Mouse (Mus musculus): ENCODE measurements around the gene Slc22a13. TPM values are rescaled to one million over a fixed set of nuclear protein-coding genes. Genes with fewer than 3 reads are reported as not detected.

Gene Slc22a13
- total RNA-seq, 4 experiments from 2014 or later, result not detected

GRCm38 (mm10) chr9:119201653-119202052 lies 7.2 kb downstream of the Slc22a13 start:
- no peak for DNase-seq (ENCODE audit: low spot score in 2 of 2)

DNA sequence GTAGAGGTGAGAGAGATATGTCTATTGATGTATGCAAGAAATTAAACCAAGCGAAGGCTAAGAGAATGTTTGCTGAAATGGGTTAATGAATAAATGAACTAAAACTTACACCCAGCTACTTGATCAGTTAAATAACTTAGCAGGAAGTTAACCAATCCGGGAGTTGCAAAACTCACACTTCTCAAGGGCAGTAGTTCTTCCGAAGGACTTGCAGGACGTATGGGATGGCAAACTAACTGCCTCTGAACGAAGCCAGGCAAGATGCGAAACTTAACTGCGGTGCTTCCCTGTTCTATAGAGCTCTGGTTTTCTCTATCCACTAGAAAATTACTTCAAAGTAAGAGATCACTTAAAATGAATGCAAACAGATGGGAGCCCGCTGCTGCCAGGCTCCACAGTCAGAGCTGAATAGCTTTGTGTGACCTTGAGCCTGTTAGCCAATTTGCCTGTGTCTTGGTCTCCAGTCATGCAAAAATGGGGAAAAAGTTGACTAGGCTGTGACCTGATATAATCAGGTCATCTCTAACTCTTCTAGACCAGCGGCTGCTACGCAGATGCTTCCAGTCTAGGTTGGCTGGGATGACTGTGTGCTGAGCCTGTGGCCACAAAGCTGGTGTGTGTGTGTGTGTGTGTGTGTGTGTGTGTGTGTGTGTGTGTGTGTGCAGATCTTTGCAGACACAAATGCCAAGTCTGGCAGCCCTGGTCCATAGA lies 9.6 kb downstream of the Slc22a13 start:
- DNase-seq (ENCODE audit: low spot score in 2 of 2), result no peak

GRCm38 (mm10) chr9:119192202-119192990 lies 16.5 kb downstream of the Slc22a13 start:
- DNase-seq (ENCODE audit: low spot score in 2 of 2), result peak in 1 of 2 experiments; percentile 21

DNA sequence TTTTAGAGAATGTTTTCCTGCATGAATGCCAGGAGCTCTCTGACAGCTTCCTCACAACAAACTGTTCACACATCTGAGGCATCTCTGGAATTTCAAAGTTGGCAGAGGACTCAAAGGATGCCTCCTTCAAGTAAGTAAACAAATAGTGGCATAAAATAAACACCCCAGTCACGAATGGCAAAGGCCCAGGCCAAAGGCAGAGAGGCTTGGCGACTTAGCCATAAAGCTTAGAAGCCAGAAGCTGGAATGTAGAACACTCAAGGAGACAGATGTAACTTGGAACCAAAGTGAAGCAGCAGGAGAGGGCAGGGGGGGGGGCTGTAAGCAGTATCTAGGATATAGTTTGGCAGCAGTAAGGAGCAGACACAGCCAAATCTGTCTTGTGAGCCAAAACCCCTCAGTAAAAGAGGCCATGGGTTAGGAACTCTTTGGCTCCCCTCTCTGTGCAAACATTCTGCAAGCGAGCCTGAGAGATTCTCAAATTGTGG lies 27.6 kb downstream of the Slc22a13 start:
- DNase-seq (ENCODE audit: low spot score in 2 of 2), result peak in 1 of 2 experiments; percentile 9

GRCm38 (mm10) chr9:119179292-119179691 lies 29.6 kb downstream of the Slc22a13 start:
- no peak for DNase-seq (ENCODE audit: low spot score in 2 of 2)

DNA sequence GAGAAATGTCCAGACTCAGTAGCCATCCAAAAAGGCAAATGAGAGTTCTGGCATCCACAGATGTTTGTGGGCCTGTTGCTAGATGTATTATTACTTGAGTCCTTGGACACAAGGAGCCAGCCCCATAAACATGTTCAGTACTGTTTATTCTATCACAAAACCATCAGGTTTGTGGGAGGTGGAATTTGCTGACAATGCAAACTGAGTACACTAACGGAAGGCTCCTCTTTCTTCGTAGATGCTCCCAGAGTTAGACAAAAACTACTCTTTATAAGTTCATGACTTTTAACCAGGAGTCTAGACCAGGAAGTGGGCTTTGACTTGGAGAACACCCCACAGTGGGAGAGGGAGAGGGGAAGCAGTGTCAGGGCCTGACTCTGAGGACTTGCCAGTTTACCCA lies 41.3 kb downstream of the Slc22a13 start:
- DNase-seq (ENCODE audit: low spot score in 2 of 2), result no peak

GRCm38 (mm10) chr9:119165548-119165947 lies 43.4 kb downstream of the Slc22a13 start:
- no peak for DNase-seq (ENCODE audit: low spot score in 2 of 2)

GRCm38 (mm10) chr9:119164743-119165142 lies 44.2 kb downstream of the Slc22a13 start:
- no peak for DNase-seq (ENCODE audit: low spot score in 2 of 2)

GRCm38 (mm10) chr9:119160689-119161088 lies 48.2 kb downstream of the Slc22a13 start:
- no peak for DNase-seq (ENCODE audit: low spot score in 2 of 2)

GRCm38 (mm10) chr9:119158861-119159260 lies 50.0 kb downstream of the Slc22a13 start, which contains the start of gene Gm47289:
TSS of gene Gm47289 (plus strand) at chr9:119159161.
- no peak for DNase-seq (ENCODE audit: low spot score in 2 of 2)

GRCm38 (mm10) chr9:119156278-119157201 lies 52.4 kb downstream of the Slc22a13 start, which contains the start of gene Acaa1b:
TSS of gene Acaa1b (minus strand) at chr9:119157093.
- DNase-seq (ENCODE audit: low spot score in 2 of 2), result peak; percentile 29 to 60

- DNase-seq (ENCODE audit: low spot score in 2 of 2), result no peak
These were observed 53.1 kb downstream of the Slc22a13 start for GRCm38 (mm10) chr9:119155826-119156225.

DNA sequence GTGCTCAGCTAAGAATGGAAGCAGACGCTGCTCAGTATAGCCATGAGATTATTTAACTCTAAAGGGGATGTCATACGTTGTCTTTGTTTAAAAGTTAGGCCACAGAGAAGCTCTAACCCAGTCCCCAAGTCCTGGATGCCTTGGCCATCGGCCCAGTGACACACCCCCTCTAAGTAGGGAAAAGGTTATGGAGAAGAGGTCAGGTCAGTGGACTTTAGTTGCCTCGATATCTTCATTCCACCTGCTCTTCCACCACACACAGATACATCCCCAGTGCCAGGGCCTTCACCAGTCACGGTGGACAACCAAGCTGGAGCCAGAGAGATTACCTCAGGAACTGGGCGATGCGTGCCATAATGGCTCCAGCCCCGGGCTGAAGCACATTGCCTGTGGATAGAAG lies 53.5 kb downstream of the Slc22a13 start:
- no peak for DNase-seq (ENCODE audit: low spot score in 2 of 2)

DNA sequence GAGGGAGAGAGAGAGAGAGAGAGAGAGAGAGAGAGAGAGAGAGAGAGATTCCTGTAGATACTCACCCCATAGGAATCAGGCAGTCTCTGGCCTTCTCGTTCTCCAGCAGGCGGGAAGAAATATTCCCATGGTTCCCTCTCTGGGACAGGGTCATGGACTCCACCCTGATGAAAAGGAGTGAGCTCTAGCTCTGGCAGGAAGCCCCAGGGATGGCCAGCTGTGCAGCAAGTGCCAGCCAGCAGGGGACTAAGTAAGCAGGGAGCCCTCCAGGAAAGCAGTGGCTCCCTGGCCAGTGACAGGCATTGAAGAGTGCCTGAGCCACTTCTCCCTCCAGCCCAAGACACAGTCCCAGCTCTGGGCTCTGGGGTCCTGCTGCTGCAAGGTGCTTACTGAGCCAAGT lies 57.1 kb downstream of the Slc22a13 start:
- no peak for DNase-seq (ENCODE audit: low spot score in 2 of 2)

- DNase-seq (ENCODE audit: low spot score in 2 of 2), result no peak
These were observed 59.3 kb downstream of the Slc22a13 start for GRCm38 (mm10) chr9:119149601-119150000.

DNA sequence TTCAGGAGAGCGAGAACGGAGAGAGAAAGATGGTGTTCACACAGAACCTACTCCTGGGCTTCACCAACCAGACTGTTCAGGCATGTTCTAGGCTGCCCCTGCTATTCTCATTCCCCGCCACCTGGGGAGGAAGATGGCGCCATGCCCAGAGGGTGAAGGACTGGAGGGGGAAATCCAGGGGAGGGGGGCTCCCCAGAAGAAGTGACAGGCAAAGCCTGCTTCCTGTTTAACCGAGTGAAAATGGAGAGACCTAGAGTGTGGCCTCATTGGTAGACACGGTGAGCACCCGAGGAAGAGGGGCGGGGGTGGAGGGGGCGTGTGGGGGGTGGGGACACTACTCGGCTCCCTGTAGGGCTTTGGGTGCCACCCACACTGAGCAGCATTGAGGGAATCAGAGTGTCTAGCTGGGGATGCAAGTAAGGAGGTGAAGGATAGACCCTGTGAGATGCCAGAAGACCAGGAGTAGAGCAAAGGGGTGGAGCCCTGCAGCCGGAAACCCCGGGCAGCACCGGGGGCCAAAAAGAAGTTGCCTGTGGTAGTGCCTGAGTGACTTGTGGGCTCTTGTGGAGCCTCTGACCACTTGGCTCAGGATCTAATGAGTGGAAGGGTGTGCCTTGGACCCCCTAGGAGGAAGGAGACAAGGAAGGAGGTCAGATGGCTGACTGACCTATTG lies 62.7 kb downstream of the Slc22a13 start:
- DNase-seq (ENCODE audit: low spot score in 2 of 2), result no peak

DNA sequence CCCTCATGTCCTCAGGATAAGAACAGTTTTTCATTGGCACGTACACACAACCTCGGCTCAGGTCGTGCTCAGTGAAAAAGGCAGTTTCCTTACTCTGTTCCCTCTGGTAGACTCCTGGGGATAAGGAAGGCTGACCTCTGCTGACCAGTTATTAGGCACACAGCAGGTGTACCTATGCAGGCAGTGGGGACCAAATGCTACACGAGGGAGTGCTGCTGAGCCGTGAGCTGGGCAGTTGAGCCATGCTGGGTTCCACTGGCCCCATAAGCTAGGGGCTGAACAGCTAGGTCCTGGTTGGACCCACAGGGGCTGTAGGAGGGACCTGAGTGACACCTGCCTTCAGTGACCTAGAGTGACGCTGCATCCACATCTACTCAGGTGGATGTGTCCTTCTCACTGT lies 63.3 kb downstream of the Slc22a13 start:
- no peak for DNase-seq (ENCODE audit: low spot score in 2 of 2)

GRCm38 (mm10) chr9:119145137-119145536 lies 63.8 kb downstream of the Slc22a13 start:
- no peak for DNase-seq (ENCODE audit: low spot score in 2 of 2)

DNA sequence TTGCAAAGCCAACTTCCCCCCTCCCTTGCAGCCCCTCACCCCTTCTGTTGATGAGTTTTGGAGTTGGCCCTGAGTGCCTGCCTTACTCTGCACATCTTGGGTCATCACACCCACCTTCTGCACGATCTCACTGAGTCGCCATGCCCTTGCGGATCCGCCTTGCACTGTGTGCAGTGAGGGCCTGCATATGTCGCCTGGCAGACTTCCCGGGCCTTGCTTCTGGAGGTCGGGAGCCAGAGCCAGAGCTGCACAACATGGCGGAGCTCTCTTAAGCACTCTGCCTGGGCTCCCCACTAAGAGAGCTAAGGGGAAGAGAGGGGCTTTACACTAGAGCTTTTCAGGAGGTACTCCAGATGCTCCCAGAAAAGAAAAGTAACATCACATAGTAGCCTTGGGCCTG lies 64.2 kb downstream of the Slc22a13 start:
- no peak for DNase-seq (ENCODE audit: low spot score in 2 of 2)

DNA sequence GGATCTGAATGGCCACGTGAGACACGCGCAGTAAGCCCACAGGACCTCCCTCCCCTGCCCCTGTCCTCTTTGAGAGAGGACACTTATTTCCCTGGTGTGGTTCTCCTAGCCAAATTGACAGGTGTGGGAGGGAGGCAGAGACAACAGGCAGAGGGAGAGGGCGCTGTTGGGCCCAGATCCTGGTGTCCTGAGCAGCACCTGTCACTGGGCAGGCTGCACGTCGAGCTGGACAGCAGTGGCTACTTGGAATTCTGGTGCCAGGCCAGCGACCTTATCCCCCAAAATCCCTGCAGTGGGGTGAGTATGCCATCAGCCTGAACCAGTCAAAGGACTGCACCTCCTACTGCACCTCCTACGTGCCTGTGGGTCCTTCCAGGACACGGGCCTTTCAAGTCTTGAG lies 65.5 kb downstream of the Slc22a13 start:
- DNase-seq (ENCODE audit: low spot score in 2 of 2), result no peak

All from layer of hippocampus, adult 8-10 months (tissue).